Mouse (Mus musculus) small intestine, adult 2 months (tissue): Measurements from ENCODE around the gene Sphkap.

ENCODE experiments used
- CTCF ChIP-seq: fragments of 200-500 bp; IDR thresholded peaks from 2 replicates; pipeline ENCODE4 v1.5.1; 2012; ENCODE audit warnings: low read depth, mild to moderate bottlenecking, control low read depth, inconsistent platforms, low read length, moderate library complexity, mixed read lengths; ENCODE audit not compliant: insufficient replicate concordance, insufficient read length; ENCODE audit errors: extremely low read depth
- POLR2A ChIP-seq: fragments of 200-500 bp; IDR thresholded peaks from 2 replicates; pipeline ENCODE4 v1.6.1; 2012; ENCODE audit warnings: low read depth, mild to moderate bottlenecking, control low read depth, inconsistent platforms, low read length, moderate library complexity

DNA sequence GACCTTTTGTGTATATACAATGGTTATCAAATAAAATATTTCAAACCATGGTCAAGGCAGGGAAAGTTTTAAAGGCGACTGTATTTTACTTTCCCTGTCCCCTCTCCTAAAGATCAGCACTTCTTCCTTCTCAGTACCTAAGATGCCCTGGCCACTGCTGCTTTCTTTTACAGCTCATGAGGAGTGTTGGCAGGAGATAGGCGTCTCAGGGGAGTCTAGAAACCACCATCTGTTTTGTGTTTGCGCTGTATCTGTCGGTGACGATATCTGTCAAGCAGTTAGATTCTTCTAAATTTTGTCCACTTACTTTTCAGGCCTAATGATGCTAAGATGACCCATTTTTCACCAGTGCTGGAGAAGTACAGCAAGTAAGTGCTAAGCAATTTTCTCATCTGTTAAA is 43.3 kb upstream of the Sphkap start:
- TF ChIP-seq CTCF (no peak), POLR2A (no peak)
